Mouse (Mus musculus): Measurements from ENCODE around the gene Zfand3. TPM values are rescaled to one million over a fixed set of nuclear protein-coding genes. Genes with fewer than 3 reads are reported as not detected.

The Zfand3 gene
- polyA plus RNA-seq, 1 experiment from 2014 or later = 59.5 TPM

DNA sequence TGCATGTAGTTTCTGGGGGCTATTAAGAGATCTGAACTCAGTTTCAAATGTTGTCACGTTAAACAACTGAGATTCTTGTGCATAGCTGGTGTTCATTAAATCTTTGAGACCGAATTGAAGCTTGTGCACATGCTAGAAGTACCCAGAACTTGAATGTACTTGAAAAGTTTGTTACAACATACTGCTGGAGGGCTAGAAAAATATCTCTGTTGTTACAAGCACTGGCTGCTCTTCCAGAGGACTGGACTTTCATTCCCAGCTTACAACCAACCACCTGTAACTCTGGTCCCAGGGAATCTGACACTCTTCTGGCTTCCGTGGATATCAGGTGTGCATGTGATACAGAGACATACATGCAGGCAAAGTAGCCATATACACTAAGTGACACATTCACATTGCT, 65.2 kb downstream of the Zfand3 start:
- no peaks in the 10 kb centered on the region for H3K9me3 ChIP-seq (replicated peaks; ENCODE audit: control insufficient read depth, low read length)
- H3K36me3 ChIP-seq (ENCODE audit: control insufficient read depth, insufficient read depth, low read length) = no peaks in the 10 kb centered on the region
- H3K4me2 ChIP-seq (ENCODE audit: low read length) = no peak overlapping the region
- ATAC-seq (no peak), DNase-seq (ENCODE audit: low spot score) (no peak)
- no peaks in the 10 kb centered on the region for H3K27me3 ChIP-seq (replicated peaks; ENCODE audit: control insufficient read depth, insufficient read depth, low read length)
- WGBS = 80% methylated on average over 3 of the region's 3 CpGs
- no peak overlapping the region for H3K27ac ChIP-seq (ENCODE audit: low read depth, low read length)
- no peak overlapping the region for H3K4me3 ChIP-seq (ENCODE audit: low read depth, low read length)
- no peak overlapping the region for H3K9ac ChIP-seq (ENCODE audit: low read length)
- H3K4me1 ChIP-seq (ENCODE audit: control insufficient read depth, insufficient read depth, low read length) = peaks cover 4% of the 10 kb centered on the region

DNA sequence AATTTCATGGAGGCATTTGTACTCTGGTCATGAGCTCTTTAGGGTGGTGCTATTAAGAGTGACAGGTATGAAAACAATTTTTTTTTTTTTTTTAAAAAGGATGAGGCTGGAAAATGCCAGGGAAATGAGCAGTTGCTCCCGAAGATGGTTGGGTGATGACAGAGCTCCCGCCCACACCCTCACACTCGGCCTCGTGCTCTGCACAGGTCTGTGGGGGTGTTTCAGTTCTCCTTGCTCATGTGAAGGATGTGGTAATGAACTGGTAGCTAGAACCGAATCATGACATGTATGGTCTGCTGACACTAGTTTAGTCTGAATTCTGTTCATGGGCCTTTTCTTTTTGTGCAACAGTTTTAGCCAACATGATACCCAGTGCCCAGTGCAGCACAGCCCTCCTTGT, 66.1 kb downstream of the Zfand3 start:
- DNase-seq (ENCODE audit: low spot score) (no peak), ATAC-seq (no peak)
- no peak overlapping the region for H3K9ac ChIP-seq (ENCODE audit: low read length)
- H3K36me3 ChIP-seq (ENCODE audit: control insufficient read depth, insufficient read depth, low read length) = no peaks in the 10 kb centered on the region
- WGBS = 75% methylated on average over 5 of the region's 5 CpGs
- no peak overlapping the region for H3K4me2 ChIP-seq (ENCODE audit: low read length)
- H3K27ac ChIP-seq (ENCODE audit: low read depth, low read length) = no peak overlapping the region
- no peaks in the 10 kb centered on the region for H3K27me3 ChIP-seq (replicated peaks; ENCODE audit: control insufficient read depth, insufficient read depth, low read length)
- H3K4me3 ChIP-seq (ENCODE audit: low read depth, low read length) = no peak overlapping the region
- no peaks in the 10 kb centered on the region for H3K4me1 ChIP-seq (ENCODE audit: control insufficient read depth, insufficient read depth, low read length)
- no peaks in the 10 kb centered on the region for H3K9me3 ChIP-seq (replicated peaks; ENCODE audit: control insufficient read depth, low read length)

DNA sequence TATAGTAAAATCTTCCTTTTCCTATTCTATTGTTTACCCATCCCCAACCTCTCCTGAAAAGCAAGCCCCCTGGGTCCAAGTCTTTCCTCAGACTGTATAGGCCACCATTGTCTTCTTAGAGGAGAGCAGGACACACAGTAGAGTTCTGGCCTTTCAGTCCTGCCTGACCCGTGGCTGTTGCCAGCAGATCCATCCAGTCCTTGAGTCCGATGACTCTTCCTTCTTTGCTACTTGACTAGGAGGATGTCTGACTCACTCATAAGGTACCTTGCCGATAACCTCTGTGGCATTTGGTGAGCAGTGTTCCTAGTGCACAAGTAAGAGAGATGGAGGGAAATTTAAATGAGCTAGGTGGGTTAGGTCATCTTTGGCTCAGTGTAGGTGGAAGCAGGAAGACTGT, 68.1 kb downstream of the Zfand3 start:
- H3K4me3 ChIP-seq (ENCODE audit: low read depth, low read length) = no peak overlapping the region
- no peak overlapping the region for H3K27ac ChIP-seq (ENCODE audit: low read depth, low read length)
- H3K9me3 ChIP-seq (replicated peaks; ENCODE audit: control insufficient read depth, low read length) = no peaks in the 10 kb centered on the region
- H3K27me3 ChIP-seq (replicated peaks; ENCODE audit: control insufficient read depth, insufficient read depth, low read length) = no peaks in the 10 kb centered on the region
- DNase-seq (ENCODE audit: low spot score) (no peak), ATAC-seq (no peak)
- no peak overlapping the region for H3K4me2 ChIP-seq (ENCODE audit: low read length)
- 90% methylated on average over 3 of the region's 3 CpGs for WGBS
- peaks cover 3% of the 10 kb centered on the region; the same call in 1 of the 2 replicates for H3K4me1 ChIP-seq (ENCODE audit: control insufficient read depth, insufficient read depth, low read length)
- H3K36me3 ChIP-seq (ENCODE audit: control insufficient read depth, insufficient read depth, low read length) = no peaks in the 10 kb centered on the region
- no peak overlapping the region for H3K9ac ChIP-seq (ENCODE audit: low read length)

DNA sequence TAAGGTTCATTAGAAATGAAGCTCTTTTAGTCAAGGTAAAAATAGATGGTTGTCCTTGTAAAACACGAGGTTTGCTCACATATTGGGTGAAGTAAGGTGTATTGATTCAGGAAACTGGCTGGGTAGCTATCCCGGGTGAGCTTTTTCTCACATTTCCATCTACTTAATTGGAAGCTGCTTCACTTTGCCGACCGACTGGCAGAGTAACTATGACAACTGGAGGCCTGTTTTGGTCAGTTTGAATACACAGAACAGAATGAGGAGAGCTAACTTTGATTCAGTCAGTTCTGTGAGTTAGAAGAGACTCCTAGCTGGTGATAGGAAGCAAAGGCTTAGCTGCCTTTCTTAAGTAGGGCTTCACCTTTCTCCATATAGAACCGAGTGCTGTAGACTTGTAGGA, 71.4 kb downstream of the Zfand3 start:
- peak; percentile 38 for DNase-seq (ENCODE audit: low spot score)
- ATAC-seq = no peak

DNA sequence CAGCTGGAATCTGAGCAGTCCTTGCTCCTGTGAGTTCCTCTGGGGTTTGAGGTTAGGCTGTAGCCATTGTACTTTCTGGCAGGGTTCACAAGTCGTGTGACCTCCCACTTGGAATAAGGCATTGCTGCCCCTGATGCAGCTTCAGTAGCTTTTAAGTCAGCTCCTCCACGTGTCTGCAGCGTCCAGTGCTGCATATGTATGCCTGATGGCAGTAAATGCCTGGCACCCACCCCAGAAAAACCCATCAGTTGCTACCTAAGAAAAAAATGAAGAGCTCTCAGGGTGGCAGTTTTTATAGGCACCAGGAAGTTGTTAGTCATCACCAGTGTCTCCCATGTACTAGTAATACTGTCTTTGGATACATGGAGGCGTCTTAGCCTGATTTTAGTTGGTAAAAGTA, 79.5 kb downstream of the Zfand3 start:
- no peak overlapping the region for H3K9ac ChIP-seq (ENCODE audit: low read length)
- H3K9me3 ChIP-seq (replicated peaks; ENCODE audit: control insufficient read depth, low read length) = no peaks in the 10 kb centered on the region
- ATAC-seq (no peak), DNase-seq (ENCODE audit: low spot score) (no peak)
- no peaks in the 10 kb centered on the region for H3K27me3 ChIP-seq (replicated peaks; ENCODE audit: control insufficient read depth, insufficient read depth, low read length)
- no peak overlapping the region for H3K4me2 ChIP-seq (ENCODE audit: low read length)
- no peaks in the 10 kb centered on the region for H3K4me1 ChIP-seq (ENCODE audit: control insufficient read depth, insufficient read depth, low read length)
- 73% methylated on average over 4 of the region's 4 CpGs for WGBS
- no peak overlapping the region for H3K27ac ChIP-seq (ENCODE audit: low read depth, low read length)
- H3K4me3 ChIP-seq (ENCODE audit: low read depth, low read length) = no peak overlapping the region
- H3K36me3 ChIP-seq (ENCODE audit: control insufficient read depth, insufficient read depth, low read length) = no peaks in the 10 kb centered on the region

More for the DNA sequence above, 71.4 kb downstream of the Zfand3 start:
- Histone ChIP-seq H3K9me3 (replicated peaks; ENCODE audit: control insufficient read depth, low read length) (no peaks in the 10 kb centered on the region), H3K27ac (ENCODE audit: low read depth, low read length) (no peak overlapping the region), H3K9ac (ENCODE audit: low read length) (no peak overlapping the region), H3K36me3 (ENCODE audit: control insufficient read depth, insufficient read depth, low read length) (no peaks in the 10 kb centered on the region), H3K27me3 (replicated peaks; ENCODE audit: control insufficient read depth, insufficient read depth, low read length) (no peaks in the 10 kb centered on the region), H3K4me1 (ENCODE audit: control insufficient read depth, insufficient read depth, low read length) (peaks cover 3% of the 10 kb centered on the region; the same call in 1 of the 2 replicates), H3K4me2 (ENCODE audit: low read length) (no peak overlapping the region), H3K4me3 (ENCODE audit: low read depth, low read length) (no peak overlapping the region)
- 39% methylated on average over 5 of the region's 5 CpGs for WGBS

DNA sequence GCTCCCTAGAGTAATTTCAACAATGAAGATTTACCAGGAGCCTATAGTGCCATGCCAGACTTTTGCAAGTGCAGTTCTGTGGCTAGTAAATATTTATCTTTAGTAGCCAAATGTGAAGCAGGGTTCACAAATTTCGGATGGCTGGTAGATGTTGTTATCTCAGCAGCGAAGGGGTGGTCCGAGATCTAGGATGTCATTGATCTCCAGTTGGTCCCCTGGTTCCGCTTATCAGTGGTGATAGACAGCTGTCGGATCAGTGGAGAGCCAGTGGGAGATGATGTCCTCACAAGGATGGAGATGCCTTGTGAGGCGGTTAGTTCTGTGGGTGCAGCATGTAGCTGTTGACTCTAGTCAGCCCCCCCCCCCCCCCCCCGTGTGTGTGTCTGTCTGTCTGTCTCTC, 82.2 kb downstream of the Zfand3 start:
- H3K27ac ChIP-seq (ENCODE audit: low read depth, low read length) = no peak overlapping the region
- no peak overlapping the region for H3K4me2 ChIP-seq (ENCODE audit: low read length)
- no peaks in the 10 kb centered on the region for H3K27me3 ChIP-seq (replicated peaks; ENCODE audit: control insufficient read depth, insufficient read depth, low read length)
- ATAC-seq (no peak), DNase-seq (ENCODE audit: low spot score) (no peak)
- H3K4me1 ChIP-seq (ENCODE audit: control insufficient read depth, insufficient read depth, low read length) = no peaks in the 10 kb centered on the region
- no peaks in the 10 kb centered on the region for H3K9me3 ChIP-seq (replicated peaks; ENCODE audit: control insufficient read depth, low read length)
- 92% methylated on average over 7 of the region's 7 CpGs for WGBS
- no peak overlapping the region for H3K9ac ChIP-seq (ENCODE audit: low read length)
- H3K36me3 ChIP-seq (ENCODE audit: control insufficient read depth, insufficient read depth, low read length) = no peaks in the 10 kb centered on the region
- no peak overlapping the region for H3K4me3 ChIP-seq (ENCODE audit: low read depth, low read length)

DNA sequence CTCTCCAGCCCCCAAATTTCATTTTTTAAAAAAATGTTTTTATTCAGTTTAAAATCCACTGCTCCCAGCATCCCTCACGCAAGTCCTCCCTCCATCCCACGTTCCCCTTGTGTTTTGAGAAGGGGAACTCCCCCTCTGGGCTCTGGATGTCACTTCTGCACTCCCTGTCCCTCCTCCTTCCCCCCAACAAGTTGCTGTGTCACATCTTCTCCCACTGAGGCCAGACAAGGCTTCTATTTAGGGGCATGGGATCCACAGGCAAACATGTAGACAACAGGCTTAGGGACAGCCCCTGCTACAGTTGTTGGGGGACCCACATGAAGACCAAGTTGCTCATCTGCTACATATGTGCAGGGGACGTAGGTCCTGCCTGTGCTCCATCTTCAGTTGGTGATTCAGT, 83.9 kb downstream of the Zfand3 start:
- H3K27me3 ChIP-seq (replicated peaks; ENCODE audit: control insufficient read depth, insufficient read depth, low read length) = no peaks in the 10 kb centered on the region
- H3K27ac ChIP-seq (ENCODE audit: low read depth, low read length) = no peak overlapping the region
- H3K4me1 ChIP-seq (ENCODE audit: control insufficient read depth, insufficient read depth, low read length) = no peaks in the 10 kb centered on the region
- 93% methylated on average over 3 of the region's 3 CpGs for WGBS
- no peak overlapping the region for H3K9ac ChIP-seq (ENCODE audit: low read length)
- H3K36me3 ChIP-seq (ENCODE audit: control insufficient read depth, insufficient read depth, low read length) = no peaks in the 10 kb centered on the region
- DNase-seq (ENCODE audit: low spot score) = no peak
- no peaks in the 10 kb centered on the region for H3K9me3 ChIP-seq (replicated peaks; ENCODE audit: control insufficient read depth, low read length)
- no peak overlapping the region for H3K4me3 ChIP-seq (ENCODE audit: low read depth, low read length)
- ATAC-seq = no peak
- no peak overlapping the region for H3K4me2 ChIP-seq (ENCODE audit: low read length)

DNA sequence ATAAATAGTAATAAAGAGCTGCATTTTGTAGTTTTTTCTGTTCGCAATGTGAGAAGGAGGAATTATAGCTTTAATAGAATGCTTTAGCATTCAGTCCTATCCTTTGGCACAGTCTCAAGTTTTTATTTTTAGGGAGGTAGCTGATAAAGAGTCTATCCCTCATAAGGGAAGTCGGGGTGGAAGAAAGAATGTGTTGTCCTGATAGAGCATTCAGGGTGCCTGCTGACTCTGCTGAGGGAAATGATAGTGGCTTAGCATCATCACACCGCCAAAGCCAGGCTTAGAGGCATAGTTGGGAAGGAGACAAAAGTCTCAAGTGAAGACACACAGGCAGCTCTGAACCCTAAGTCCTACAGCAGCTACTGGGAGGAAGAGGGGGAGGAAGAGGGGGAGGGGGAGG, 85.9 kb downstream of the Zfand3 start:
- 83% methylated on average over 3 of the region's 3 CpGs for WGBS
- DNase-seq (ENCODE audit: low spot score) (no peak), ATAC-seq (no peak)
- Histone ChIP-seq H3K4me1 (ENCODE audit: control insufficient read depth, insufficient read depth, low read length) (no peaks in the 10 kb centered on the region), H3K4me3 (ENCODE audit: low read depth, low read length) (no peak overlapping the region), H3K27ac (ENCODE audit: low read depth, low read length) (no peak overlapping the region), H3K9ac (ENCODE audit: low read length) (no peak overlapping the region), H3K36me3 (ENCODE audit: control insufficient read depth, insufficient read depth, low read length) (0 out of 2 replicates have a peak, but pooled peaks cover under 1% of the 10 kb centered on the region), H3K27me3 (replicated peaks; ENCODE audit: control insufficient read depth, insufficient read depth, low read length) (no peaks in the 10 kb centered on the region), H3K9me3 (replicated peaks; ENCODE audit: control insufficient read depth, low read length) (no peaks in the 10 kb centered on the region), H3K4me2 (ENCODE audit: low read length) (no peak overlapping the region)

DNA sequence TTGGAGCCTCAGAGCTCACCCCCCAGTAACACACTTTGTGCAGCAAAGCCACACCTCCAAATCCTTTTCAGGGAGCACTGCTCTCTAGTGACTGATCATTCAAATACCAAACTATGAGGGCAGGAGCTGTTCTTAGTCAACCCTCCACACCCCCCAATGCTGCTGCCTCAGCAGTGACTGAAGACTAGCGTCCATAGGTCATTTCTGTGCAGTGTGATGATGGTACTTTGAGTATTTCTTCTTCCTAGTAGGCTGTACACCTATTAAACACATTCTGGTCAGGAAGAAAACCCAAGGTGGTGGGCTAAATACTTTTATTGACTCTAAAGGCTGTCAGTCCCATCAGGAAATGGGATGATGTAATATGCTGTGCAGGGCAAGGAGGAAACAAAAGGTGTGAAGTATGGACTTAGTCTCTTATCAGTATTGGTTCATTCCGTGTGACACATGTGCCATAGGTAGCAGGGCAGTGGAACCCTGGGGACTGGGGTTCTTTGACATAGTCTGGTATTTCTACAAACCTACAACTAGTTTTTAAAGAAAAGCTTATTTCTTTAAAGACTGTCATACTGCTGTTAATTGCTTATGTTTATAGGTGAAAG, 88.7 kb downstream of the Zfand3 start:
- H3K36me3 ChIP-seq (ENCODE audit: control insufficient read depth, insufficient read depth, low read length) = peaks cover 6% of the 10 kb centered on the region; the same call in 1 of the 2 replicates
- no peaks in the 10 kb centered on the region for H3K27me3 ChIP-seq (replicated peaks; ENCODE audit: control insufficient read depth, insufficient read depth, low read length)
- no peak for ATAC-seq
- 95% methylated on average over 2 of the region's 2 CpGs for WGBS
- no peak overlapping the region for H3K27ac ChIP-seq (ENCODE audit: low read depth, low read length)
- H3K4me1 ChIP-seq (ENCODE audit: control insufficient read depth, insufficient read depth, low read length) = no peaks in the 10 kb centered on the region
- H3K4me2 ChIP-seq (ENCODE audit: low read length) = no peak overlapping the region
- no peaks in the 10 kb centered on the region for H3K9me3 ChIP-seq (replicated peaks; ENCODE audit: control insufficient read depth, low read length)
- H3K4me3 ChIP-seq (ENCODE audit: low read depth, low read length) = no peak overlapping the region
- DNase-seq (ENCODE audit: low spot score) = no peak
- H3K9ac ChIP-seq (ENCODE audit: low read length) = no peak overlapping the region
